Mouse (Mus musculus) brain, adult 2 months (tissue): ENCODE data around the gene Vrk3.
"Not testable (repeated sequence)": the region's sequence is repeated elsewhere in the genome, so short reads cannot be mapped to it uniquely, and the experiment has no call there.

Source experiments
- DNase-seq: peaks from one replicate; pipeline ENCODE4 v3.0.0; 2011; ENCODE audit warnings: low read depth, low spot score

Vrk3 gene

GRCm38 (mm10) chr7:44748101-44749044 is at the start of gene Vrk3:
Gene Vrk3, plus strand, starts transcription at chr7:44748413.
- DNase-seq = peak; percentile 99

- DNase-seq = peak; percentile 80
These were observed 46.3 kb upstream of the Vrk3 start for GRCm38 (mm10) chr7:44701921-44702320.

DNA sequence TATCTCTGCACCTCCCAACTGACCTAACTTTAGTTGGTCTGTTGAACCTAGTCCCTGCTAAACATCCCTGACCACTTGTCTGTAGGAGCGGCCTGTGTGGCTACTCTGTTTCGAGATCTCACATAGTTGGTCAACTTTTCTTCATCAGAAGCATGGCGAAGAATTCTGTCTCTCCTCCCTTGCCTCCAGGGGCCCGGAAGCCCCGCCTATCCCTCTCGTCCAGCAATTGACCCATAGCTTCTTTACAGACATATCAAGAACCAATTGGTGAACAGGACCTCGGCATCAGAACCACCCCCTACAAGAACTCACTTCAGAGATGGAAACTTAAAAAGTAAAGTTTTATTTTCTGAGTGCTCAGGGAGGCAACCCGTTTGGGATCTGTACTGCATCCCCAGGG is 45.2 kb upstream of the Vrk3 start:
- no peak for DNase-seq

GRCm38 (mm10) chr7:44704363-44704762 is 43.9 kb upstream of the Vrk3 start:
- DNase-seq = peak; percentile 20

DNA sequence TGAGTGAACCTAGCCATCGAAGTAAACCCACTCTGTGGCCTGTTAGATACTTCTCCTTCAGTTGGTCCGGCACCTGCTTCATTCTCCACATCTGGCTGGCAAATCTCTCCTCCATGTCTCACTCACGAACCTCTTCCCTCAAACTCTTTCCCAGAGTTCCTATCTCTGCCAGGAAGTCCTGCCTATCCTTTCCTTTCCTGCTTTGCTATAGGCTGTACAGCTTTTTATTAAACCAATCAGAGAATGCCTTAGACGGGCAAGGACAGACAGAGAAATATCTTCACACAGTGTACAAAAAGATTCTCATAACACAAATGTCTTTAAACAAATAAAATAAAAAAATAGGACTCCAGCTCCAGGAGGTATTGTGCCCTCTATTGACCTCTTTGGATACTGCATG is 43.1 kb upstream of the Vrk3 start:
- no peak for DNase-seq

GRCm38 (mm10) chr7:44706322-44706721 is 41.9 kb upstream of the Vrk3 start:
- DNase-seq = no peak

- no peak for DNase-seq
These were observed 41.0 kb upstream of the Vrk3 start for GRCm38 (mm10) chr7:44707169-44707675.

DNA sequence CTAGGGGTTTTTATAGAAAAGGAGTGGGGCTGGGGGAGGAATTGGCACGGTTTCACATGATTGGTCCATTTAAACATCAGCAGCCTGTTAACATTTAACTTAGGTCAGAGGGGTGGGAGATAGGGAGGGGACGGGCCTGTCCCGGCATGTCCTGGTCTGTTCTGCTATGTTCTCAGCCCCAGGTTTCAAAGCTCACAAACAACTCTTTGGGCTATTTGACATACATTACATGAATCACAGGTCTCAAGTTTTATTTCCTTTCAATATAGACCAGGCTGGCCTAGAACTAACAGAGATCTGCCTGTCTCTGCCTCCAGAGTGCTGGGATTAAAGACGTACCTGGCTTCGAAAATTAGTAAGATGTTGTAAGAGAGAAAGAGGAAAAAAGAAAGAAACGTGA is 40.1 kb upstream of the Vrk3 start:
- not testable (repeated sequence) for DNase-seq

- no peak for DNase-seq
These were observed 39.6 kb upstream of the Vrk3 start, which contains the start of gene Izumo2 for GRCm38 (mm10) chr7:44708574-44708973. Gene Izumo2, plus strand, starts transcription at chr7:44708742.

GRCm38 (mm10) chr7:44709881-44710280 is 38.3 kb upstream of the Vrk3 start:
- no peak for DNase-seq

GRCm38 (mm10) chr7:44722058-44722457 is 26.2 kb upstream of the Vrk3 start:
- DNase-seq = no peak

GRCm38 (mm10) chr7:44724316-44724715 is 23.9 kb upstream of the Vrk3 start:
- DNase-seq = peak; percentile 68

- peak; percentile 82 for DNase-seq
These were observed 21.9 kb upstream of the Vrk3 start for GRCm38 (mm10) chr7:44726343-44726742.

DNA sequence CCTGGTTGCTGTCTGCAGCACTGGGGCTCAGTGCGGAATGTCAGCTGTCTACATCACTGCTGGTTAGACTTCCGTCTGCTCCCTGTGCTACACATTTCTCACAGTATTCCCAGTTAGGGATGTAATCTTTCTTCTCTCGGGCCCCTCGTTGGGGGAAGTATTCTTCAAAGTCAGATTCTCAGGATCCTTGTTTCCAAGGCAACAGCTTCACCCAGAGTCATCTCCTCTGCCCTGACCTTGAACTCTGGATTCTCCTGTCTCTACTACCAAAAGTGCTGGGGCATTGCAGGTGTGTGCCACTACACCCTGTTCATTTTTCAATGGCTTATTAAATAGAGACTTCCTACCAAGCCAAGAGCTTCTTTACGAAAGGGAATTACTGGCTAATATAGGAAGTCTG is 21.1 kb upstream of the Vrk3 start:
- no peak for DNase-seq

DNA sequence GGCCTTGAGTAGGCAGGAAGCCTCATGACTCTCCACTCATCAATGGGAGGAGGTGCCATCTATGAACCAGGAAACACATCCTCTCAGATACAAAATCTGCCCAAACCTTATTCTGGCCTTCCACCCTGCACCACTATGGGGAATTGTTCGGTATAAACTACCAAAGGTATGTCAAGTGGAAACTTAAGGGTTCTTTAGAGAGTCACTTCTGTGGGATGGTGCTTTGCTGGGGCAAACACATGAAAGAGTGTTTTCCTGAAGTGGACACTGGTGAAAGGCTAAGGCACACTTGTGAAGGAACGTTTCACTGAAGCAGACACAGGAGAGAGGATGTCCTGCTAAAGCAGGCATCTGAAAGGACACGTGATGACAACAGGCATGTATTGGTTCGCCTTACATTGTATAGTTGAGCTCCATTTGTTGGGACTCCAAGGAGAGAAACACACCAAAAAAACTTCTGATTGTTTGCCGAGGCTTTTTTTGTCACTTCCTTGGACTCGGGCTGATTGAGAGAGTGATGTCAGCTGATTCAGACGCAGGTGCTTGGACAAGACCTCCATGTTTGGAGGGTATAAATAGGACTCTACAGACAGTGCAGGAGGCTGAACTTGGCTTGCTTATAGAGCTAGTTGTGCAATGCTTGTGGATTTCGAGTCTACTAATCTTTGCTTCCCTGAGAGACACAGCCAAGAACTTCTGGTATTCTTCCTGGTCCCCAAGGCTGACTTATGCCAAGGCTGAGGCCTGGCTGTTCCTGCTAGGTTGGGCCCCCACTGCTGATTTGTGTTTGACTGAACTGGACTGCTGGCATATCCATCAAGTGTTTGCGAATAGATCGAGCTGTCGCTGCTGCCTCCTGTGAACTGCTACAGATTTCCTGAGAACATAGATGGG is 19.9 kb upstream of the Vrk3 start:
- DNase-seq = no peak

DNA sequence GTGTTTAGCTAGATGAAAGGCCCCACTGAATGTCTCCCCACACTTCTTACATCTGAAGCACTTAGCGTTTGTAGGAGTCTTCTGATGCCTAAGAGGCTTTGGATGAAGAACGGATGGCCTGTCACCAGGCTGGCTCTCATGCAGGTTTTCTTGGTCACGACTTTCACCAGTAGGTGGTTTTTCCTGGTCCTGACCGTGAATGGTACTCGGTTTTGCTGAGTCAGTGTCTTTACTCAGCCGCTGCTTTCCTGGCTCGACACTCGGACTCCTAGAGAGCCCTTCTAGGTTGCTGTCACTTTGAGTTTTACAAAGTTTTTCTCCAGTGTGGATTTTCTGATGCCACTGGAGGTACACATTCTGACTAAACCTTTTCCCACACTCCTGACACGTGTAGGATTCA is 14.5 kb upstream of the Vrk3 start:
- DNase-seq = no peak

DNA sequence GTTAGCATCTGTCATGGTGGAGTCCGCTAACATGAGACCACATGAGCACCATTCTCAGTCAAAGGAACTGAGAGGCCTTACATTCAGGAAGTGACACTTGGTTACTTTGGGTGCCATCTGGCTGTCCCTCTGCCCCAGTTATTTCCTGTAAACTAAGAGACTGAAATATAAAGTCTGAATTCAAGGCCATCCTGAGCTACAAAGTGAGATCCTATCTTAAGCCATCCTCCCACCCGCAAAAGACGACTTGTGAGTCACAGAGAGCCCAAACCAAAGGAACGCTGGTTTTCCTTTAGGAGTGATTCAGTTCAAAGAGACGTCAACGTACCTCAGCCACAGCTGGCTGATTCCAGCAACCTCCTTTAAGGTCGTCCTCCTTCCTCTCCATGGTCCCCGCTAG is 6.9 kb upstream of the Vrk3 start:
- DNase-seq = peak; percentile 63

DNA sequence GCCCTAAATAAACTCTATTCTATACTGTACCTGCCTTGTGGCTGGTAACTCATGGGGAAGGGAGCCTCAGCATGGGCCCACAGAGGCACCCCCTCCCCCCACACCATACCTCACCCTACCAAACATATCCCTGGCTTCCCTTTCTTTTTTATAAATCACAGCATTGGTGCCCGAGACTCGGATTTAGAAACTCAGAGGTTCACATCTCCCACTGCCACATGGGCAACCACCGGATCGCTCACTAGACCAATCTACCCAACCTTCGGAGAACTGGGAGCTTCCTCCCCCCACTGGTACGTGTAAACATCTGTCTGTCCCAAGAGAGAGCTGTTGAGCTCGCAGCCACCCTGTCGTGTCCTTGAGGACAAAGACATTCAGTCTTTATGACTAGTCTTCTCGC is 3.9 kb upstream of the Vrk3 start:
- DNase-seq = no peak

GRCm38 (mm10) chr7:44745076-44745475 is 3.1 kb upstream of the Vrk3 start:
- peak; percentile 95 for DNase-seq

GRCm38 (mm10) chr7:44747115-44747514 is 1.1 kb upstream of the Vrk3 start:
- DNase-seq = no peak

DNA sequence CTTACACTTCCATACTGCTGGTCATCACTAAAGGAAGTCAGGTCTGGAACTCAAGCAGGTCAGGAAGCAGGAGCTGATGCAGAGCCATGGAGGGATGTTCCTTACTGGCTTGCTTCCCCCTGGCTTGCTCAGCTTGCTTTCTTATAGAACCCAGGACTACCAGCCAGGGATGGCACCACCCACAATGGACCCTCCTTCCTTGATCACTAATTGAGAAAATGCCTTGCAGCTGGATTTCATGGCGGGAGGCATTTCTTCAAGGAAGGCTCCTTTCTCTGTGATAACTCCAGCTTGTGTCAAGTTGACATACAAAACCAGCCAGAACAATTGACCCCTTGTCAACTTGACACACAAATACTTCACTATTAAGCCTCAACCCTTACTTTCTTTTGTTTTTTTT is 2.7 kb downstream of the Vrk3 start, which contains the start of gene Zfp473:
Gene Zfp473, minus strand, starts transcription at position 101 of the 400 bp plus-strand sequence.
- not testable (repeated sequence) for DNase-seq

DNA sequence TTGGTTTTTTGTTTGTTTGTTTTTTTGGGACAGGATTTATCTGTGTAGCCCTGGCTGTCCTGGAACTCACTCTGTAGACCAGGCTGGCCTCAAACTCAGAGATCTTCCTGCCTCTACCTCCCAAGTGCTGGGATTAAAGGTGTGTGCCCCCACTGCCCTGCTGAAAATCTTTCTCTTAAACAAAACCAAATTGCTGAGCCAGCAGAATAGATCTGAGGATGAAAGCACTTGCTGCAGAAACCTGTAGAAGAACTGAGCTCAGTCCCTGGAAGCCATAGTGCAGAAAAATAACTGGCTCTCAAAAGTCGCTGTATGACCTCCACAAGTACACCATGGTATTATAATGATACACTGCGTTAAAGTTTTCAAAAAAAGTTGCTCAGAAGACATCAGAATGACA is 9.0 kb downstream of the Vrk3 start:
- no peak for DNase-seq
